Mouse (Mus musculus): ENCODE measurements around the gene P2ry10. TPM values are rescaled to one million over a fixed set of nuclear protein-coding genes. Genes with fewer than 3 reads are reported as not detected.
"Not testable (repeated sequence)": the region's sequence is repeated elsewhere in the genome, so short reads cannot be mapped to it uniquely, and the experiment has no call there.

Gene P2ry10
- 10 to 100 TPM; 88.5 to 93.9 TPM for polyA plus RNA-seq (2017; shearing (Covaris generic))

GRCm38 (mm10) chrX:107088177-107088576 lies at the start of gene P2ry10:
Gene P2ry10, plus strand, starts transcription at chrX:107088492.
- peak; percentile 41 for ATAC-seq

- no peak for ATAC-seq
Observed at GRCm38 (mm10) chrX:107039146-107039545, 49.1 kb upstream of the P2ry10 start.

- no peak for ATAC-seq
Observed at GRCm38 (mm10) chrX:107039635-107040034, 48.7 kb upstream of the P2ry10 start.

- no peak for ATAC-seq
Observed at GRCm38 (mm10) chrX:107042367-107042766, 45.9 kb upstream of the P2ry10 start.

GRCm38 (mm10) chrX:107083407-107083806 lies 4.9 kb upstream of the P2ry10 start:
- not testable (repeated sequence) for ATAC-seq

GRCm38 (mm10) chrX:107084320-107084719 lies 4.0 kb upstream of the P2ry10 start:
- no peak for ATAC-seq

GRCm38 (mm10) chrX:107089131-107089530 lies 839 bp downstream of the P2ry10 start:
- peak; percentile 67 for ATAC-seq

- ATAC-seq = no peak
Observed at GRCm38 (mm10) chrX:107089930-107090329, 1.6 kb downstream of the P2ry10 start.

GRCm38 (mm10) chrX:107095633-107096032 lies 7.3 kb downstream of the P2ry10 start:
- ATAC-seq = no peak

- ATAC-seq = no peak
Observed at GRCm38 (mm10) chrX:107116333-107116732, 28.0 kb downstream of the P2ry10 start.

- ATAC-seq = no peak
Observed at GRCm38 (mm10) chrX:107116987-107117386, 28.7 kb downstream of the P2ry10 start.

GRCm38 (mm10) chrX:107143184-107143583 lies 54.9 kb downstream of the P2ry10 start:
- ATAC-seq = no peak

GRCm38 (mm10) chrX:107143930-107144329 lies 55.6 kb downstream of the P2ry10 start:
- ATAC-seq = no peak

GRCm38 (mm10) chrX:107148681-107149080 lies 60.4 kb downstream of the P2ry10 start, which contains the start of gene P2ry10b:
Gene P2ry10b, plus strand, starts transcription at chrX:107148927.
- no peak for ATAC-seq

GRCm38 (mm10) chrX:107149391-107149993 lies 61.2 kb downstream of the P2ry10 start:
- peak; percentile 43 for ATAC-seq

GRCm38 (mm10) chrX:107150027-107150426 lies 61.7 kb downstream of the P2ry10 start:
- ATAC-seq = no peak

GRCm38 (mm10) chrX:107150752-107151515 lies 62.6 kb downstream of the P2ry10 start:
- ATAC-seq = peak; percentile 83

Other genes starting within 250 kb of the P2ry10 start
- gene Rtl3, start 247.8 kb upstream of the P2ry10 start, polyA plus RNA-seq (2017; shearing (Covaris generic)) = not detected
- gene Lpar4, start 167.9 kb upstream of the P2ry10 start, polyA plus RNA-seq (2017; shearing (Covaris generic)) = under 1 TPM in 1 of 2 experiments, not detected in 1; 0.17 TPM
- gene P2ry10b, start 60.4 kb downstream of the P2ry10 start, polyA plus RNA-seq (2017; shearing (Covaris generic)) = 1 to 10 TPM; 3.4 to 5.8 TPM
- 10 to 100 TPM; 68.5 to 85.2 TPM for gene Gpr174, start 167.4 kb downstream of the P2ry10 start, polyA plus RNA-seq (2017; shearing (Covaris generic))

All from activated CD4-positive, CD25-positive, alpha-beta regulatory T cell, adult 4 months (primary cell).